Mouse (Mus musculus) embryonic facial prominence, embryonic 14.5 days (tissue): ENCODE data around the gene Igf2bp1. TPM values are rescaled to one million over a fixed set of nuclear protein-coding genes. Genes with fewer than 3 reads are reported as not detected.

Experiments
- ATAC-seq: fragments of 200-750 bp; cut with Nextera tagmentation; 2 replicates; pipeline ENCODE4 v1.8.0; 2017; ENCODE audit warnings: low read depth, moderate number of reproducible peaks, moderate TSS enrichment
- DNase-seq: peaks from one replicate; pipeline ENCODE4 v3.0.0-alpha.2; 2015; ENCODE audit warnings: low spot score
- H3K27ac ChIP-seq: fragments of 300-500 bp; sonication (generic); replicated peaks from 2 replicates; pipeline ENCODE4 v1.5.1; 2014; ENCODE audit warnings: low read depth, mild to moderate bottlenecking, low read length, moderate library complexity
- H3K27me3 ChIP-seq: fragments of 300-500 bp; sonication (generic); replicated peaks from 2 replicates; pipeline ENCODE4 v1.6.1; 2014; ENCODE audit warnings: low read length; ENCODE audit not compliant: control insufficient read depth, insufficient read depth
- H3K36me3 ChIP-seq: fragments of 300-500 bp; sonication (generic); 2 replicates; pipeline ENCODE4 v1.6.1; 2014; ENCODE audit warnings: low read length, mixed read lengths; ENCODE audit not compliant: control insufficient read depth, insufficient read depth
- H3K4me1 ChIP-seq: fragments of 300-500 bp; sonication (generic); 2 replicates; pipeline ENCODE4 v1.6.1; 2014; ENCODE audit warnings: antibody characterized with exemption, low read length; ENCODE audit not compliant: control insufficient read depth, insufficient read depth
- H3K4me2 ChIP-seq: fragments of 300-500 bp; sonication (generic); 2 replicates; pipeline ENCODE4 v1.6.1; 2014; ENCODE audit warnings: low read depth, mild to moderate bottlenecking, low read length, moderate library complexity, mixed read lengths
- H3K4me3 ChIP-seq: fragments of 300-500 bp; sonication (generic); 2 replicates; pipeline ENCODE4 v1.5.1; 2014; ENCODE audit warnings: low read depth, mild to moderate bottlenecking, low read length
- H3K9ac ChIP-seq: fragments of 300-500 bp; sonication (generic); 2 replicates; pipeline ENCODE4 v1.6.1; 2014; ENCODE audit warnings: low read depth, mild to moderate bottlenecking, low read length, moderate library complexity, mixed read lengths
- H3K9me3 ChIP-seq: fragments of 300-500 bp; sonication (generic); 2 replicates; pipeline ENCODE4 v1.6.1; 2016; ENCODE audit warnings: low read length; ENCODE audit not compliant: control insufficient read depth
- WGBS: fragments of 180-500 bp; shearing (Covaris S2); extraction: QIAGEN DNeasy Blood & Tissue Kit; methylation state at CpG from one replicate; pipeline ENCODE4 v1.1.7; 2014; 5-methylcytosine and 5-hydroxymethylcytosine counted together
- polyA plus RNA-seq: library from polyadenylated mRNA; unstranded; fragments of >200 nt; fragmentation: Nextera tagmentation; extraction: Ambion mirVana; gene quantifications from 2 replicates; pipeline ENCODE4 v1.2.1, GENCODE M21; 2014

Gene Igf2bp1
- polyA plus RNA-seq, 1 experiment from 2014 or later = 19.9 TPM

DNA sequence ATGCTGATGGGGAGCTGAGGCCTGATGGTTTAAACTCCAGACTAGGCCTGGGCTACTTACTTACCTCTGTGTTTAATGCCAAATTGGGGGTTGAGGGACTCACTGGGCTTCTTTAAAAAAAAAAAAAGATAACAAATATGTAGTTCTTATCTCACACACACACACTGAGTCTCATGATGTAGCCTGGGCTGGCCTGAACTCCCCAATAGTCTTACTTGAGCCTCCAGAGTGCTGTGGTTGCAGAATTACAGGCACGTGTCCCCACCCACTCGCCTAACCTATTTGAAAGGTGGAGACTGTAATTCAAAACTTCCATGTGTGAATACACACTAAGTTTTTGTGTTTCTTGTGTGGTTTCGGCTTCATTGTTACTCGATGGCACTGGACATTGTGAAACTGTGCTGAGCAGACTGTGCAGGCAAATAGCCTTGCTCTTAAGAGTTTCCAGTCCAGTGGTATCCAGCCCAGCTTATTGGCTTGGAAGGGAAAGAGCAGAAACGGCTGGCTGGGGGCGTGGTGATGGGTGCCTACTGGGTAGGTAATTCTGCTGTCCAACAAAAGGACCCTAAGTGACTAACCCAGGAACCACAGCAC is 17.8 kb downstream of the Igf2bp1 start:
- Histone ChIP-seq H3K4me3 (no peak overlapping the region), H3K9me3 (no peaks in the 10 kb centered on the region), H3K27ac (peak overlapping the region; percentile 92; the same call in 1 of the 2 replicates), H3K27me3 (no peaks in the 10 kb centered on the region), H3K4me1 (peaks cover 57% of the 10 kb centered on the region), H3K4me2 (peak overlapping the region; percentile 85; the same call in 1 of the 2 replicates), H3K36me3 (0 out of 2 replicates have a peak, but pooled peaks cover 3% of the 10 kb centered on the region), H3K9ac (0 out of 2 replicates have a peak overlapping the region, but pooled peaks have one; percentile 31)
- DNase-seq (peak; percentile 30), ATAC-seq (no peak; the same call in 1 of the 2 replicates)
- WGBS = 59% methylated on average over 6 of the region's 6 CpGs

DNA sequence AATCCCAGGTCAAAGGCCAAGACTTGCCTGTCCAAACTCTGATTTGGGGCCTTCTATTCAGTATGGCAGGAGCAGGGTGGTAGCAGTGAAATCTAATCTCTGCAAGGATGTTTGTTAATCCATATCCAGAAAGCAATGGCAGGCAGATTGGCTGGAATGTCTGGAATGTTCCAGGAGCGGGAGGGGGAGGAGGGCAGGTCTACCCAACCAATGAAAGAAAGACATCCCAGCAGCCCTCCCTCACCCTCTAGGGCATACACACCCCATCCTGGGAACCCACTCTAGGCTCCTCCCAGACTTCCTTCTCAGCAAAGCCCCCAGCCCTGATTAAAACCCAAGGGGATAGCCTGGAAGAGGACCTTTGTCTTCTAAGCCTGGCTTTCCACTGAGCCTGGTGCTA is 23.3 kb downstream of the Igf2bp1 start:
- 17% methylated on average over 1 of the region's 1 CpGs for WGBS
- H3K27ac ChIP-seq = peak overlapping the region; percentile 49
- H3K4me2 ChIP-seq = peak overlapping the region; percentile 2; the same call in 1 of the 2 replicates
- H3K9me3 ChIP-seq = no peaks in the 10 kb centered on the region
- peaks cover 19% of the 10 kb centered on the region for H3K4me1 ChIP-seq
- ATAC-seq (peak; percentile 76), DNase-seq (peak; percentile 86)
- H3K9ac ChIP-seq = no peak overlapping the region
- H3K4me3 ChIP-seq = no peak overlapping the region
- H3K36me3 ChIP-seq = peaks cover 23% of the 10 kb centered on the region
- no peaks in the 10 kb centered on the region for H3K27me3 ChIP-seq

DNA sequence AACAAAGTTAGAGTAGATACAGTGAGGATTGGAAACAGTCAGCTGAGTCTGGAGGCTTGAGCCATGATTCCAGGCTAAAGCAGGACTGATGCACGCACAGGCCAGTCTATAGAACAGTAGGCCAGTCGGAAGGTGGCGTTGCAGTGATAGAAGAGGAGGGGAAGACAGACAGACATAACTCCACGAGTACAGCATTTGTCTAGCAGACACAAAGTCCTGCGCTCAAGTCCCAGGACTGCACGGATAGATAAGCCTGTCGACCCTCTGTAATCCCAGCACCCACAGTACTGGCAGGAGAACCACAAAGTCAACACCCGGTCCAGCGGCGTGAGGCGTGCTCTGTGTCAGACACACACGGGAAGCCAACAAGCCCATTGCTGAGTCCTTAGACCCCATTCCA is 23.9 kb downstream of the Igf2bp1 start:
- H3K4me1 ChIP-seq = peaks cover 19% of the 10 kb centered on the region
- WGBS = 81% methylated on average over 12 of the region's 12 CpGs

DNA sequence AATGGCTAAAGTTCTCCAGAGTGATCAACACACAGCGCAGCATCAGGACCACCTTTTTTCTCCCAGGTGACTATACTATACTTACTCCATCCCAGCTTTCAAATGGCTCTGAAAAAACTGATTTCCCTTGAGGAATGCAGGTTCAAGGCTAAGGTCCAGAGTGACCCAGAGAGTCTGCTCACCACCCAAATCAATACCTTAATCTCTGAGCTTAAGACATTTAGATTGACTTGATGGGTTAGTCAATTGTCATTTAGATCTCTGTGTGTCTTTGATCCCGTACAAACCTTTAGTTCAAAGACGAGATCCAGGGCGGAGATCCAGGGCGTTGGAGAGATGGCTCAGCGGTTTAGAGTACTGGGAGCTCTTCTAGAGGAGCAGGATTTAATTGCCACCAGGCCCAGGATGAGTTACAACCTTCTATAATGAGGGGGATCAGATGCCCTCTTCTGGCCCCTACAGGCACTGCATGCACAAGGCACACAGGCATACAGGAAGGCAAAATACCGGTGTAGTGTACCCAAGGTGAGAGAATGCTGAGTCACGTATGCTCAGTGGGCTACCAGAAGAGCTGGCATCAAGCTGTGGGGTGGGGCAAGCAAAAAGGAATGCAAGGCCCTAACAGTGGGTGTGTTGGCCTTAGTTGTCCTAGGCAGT is 24.9 kb downstream of the Igf2bp1 start:
- no peaks in the 10 kb centered on the region for H3K27me3 ChIP-seq
- H3K4me3 ChIP-seq = no peak overlapping the region
- no peak overlapping the region for H3K27ac ChIP-seq
- no peaks in the 10 kb centered on the region for H3K9me3 ChIP-seq
- no peak overlapping the region for H3K4me2 ChIP-seq
- no peak for ATAC-seq
- no peak overlapping the region for H3K9ac ChIP-seq
- DNase-seq = peak; percentile 35
- H3K4me1 ChIP-seq = peaks cover 19% of the 10 kb centered on the region
- H3K36me3 ChIP-seq = peaks cover 38% of the 10 kb centered on the region
- WGBS = 58% methylated on average over 8 of the region's 8 CpGs

More for the DNA sequence above, 23.9 kb downstream of the Igf2bp1 start:
- Histone ChIP-seq H3K36me3 (peaks cover 29% of the 10 kb centered on the region), H3K9me3 (no peaks in the 10 kb centered on the region), H3K4me3 (no peak overlapping the region), H3K27me3 (no peaks in the 10 kb centered on the region), H3K9ac (no peak overlapping the region), H3K4me2 (no peak overlapping the region), H3K27ac (no peak overlapping the region)
- ATAC-seq (no peak), DNase-seq (no peak)

DNA sequence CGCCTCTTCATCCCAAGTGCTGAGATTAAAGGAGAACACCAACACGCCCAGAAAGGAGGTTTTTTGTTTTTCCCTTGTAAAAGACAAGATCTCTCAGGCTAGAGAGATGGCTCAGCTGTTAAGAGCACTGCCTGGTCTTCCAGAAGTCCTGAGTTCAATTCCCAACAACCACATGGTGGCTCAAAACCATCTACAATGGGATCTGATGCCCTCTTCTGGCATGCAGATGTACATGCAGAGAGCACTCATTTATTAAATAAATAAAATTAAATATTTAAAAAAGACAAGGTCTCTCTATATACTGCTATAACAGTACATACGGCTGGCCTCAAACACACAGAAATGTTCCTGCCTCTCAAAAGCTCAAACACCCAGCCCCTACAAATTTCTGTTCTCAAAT is 27.3 kb downstream of the Igf2bp1 start:
- Histone ChIP-seq H3K27ac (no peak overlapping the region), H3K9ac (no peak overlapping the region), H3K4me1 (peaks cover 17% of the 10 kb centered on the region), H3K9me3 (no peaks in the 10 kb centered on the region), H3K27me3 (no peaks in the 10 kb centered on the region), H3K36me3 (peaks cover 59% of the 10 kb centered on the region), H3K4me3 (no peak overlapping the region), H3K4me2 (no peak overlapping the region)
- ATAC-seq (no peak), DNase-seq (no peak)
- WGBS = 69% methylated on average over 3 of the region's 3 CpGs

DNA sequence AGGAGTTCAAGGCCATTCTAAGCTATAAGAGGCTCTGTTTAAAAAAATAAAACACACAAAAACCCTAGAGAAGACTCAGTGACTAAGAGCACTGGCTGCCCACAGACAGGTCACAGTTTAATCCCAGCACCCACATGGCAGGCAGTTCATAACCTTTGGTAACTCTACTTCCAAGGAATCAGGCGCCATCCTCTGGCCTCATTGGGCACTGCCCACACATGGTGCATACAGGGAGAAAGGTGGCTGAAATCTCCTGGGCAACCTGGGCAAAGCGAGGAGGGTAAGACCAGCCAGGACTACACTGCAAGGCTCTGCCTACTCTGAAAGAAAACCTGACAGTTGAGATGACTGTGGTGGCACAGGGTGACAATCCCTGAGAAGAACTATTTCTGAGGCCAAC is 29.4 kb downstream of the Igf2bp1 start:
- no peak overlapping the region for H3K4me3 ChIP-seq
- WGBS = 96% methylated on average over 2 of the region's 2 CpGs
- H3K4me1 ChIP-seq = no peaks in the 10 kb centered on the region
- no peak for ATAC-seq
- peaks cover 79% of the 10 kb centered on the region for H3K36me3 ChIP-seq
- H3K4me2 ChIP-seq = no peak overlapping the region
- no peak overlapping the region for H3K27ac ChIP-seq
- H3K9me3 ChIP-seq = no peaks in the 10 kb centered on the region
- H3K27me3 ChIP-seq = no peaks in the 10 kb centered on the region
- no peak overlapping the region for H3K9ac ChIP-seq
- no peak for DNase-seq

DNA sequence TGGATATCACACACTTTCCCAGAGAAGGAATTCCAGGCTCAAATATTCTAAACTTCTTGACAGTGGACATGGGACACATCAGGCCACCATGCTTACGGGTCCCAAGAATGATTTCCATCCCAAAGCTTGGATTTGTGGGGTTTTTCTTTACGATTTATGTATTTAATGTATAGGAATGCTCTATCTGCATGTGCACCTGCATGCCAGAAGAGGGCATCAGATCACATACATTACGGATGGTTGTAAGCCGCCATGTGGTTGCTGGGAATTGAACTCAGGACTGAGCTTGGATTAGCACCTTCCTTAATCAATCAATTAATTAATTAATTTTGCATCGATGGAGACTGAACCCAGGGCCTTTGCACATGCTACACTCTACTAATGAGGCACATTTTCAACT is 30.0 kb downstream of the Igf2bp1 start:
- H3K4me1 ChIP-seq = no peaks in the 10 kb centered on the region
- no peaks in the 10 kb centered on the region for H3K9me3 ChIP-seq
- no peaks in the 10 kb centered on the region for H3K27me3 ChIP-seq
- ATAC-seq (no peak), DNase-seq (no peak)
- no peak overlapping the region for H3K27ac ChIP-seq
- peaks cover 85% of the 10 kb centered on the region for H3K36me3 ChIP-seq
- no peak overlapping the region for H3K4me3 ChIP-seq
- 89% methylated on average over 5 of the region's 5 CpGs for WGBS
- no peak overlapping the region for H3K4me2 ChIP-seq
- H3K9ac ChIP-seq = no peak overlapping the region

DNA sequence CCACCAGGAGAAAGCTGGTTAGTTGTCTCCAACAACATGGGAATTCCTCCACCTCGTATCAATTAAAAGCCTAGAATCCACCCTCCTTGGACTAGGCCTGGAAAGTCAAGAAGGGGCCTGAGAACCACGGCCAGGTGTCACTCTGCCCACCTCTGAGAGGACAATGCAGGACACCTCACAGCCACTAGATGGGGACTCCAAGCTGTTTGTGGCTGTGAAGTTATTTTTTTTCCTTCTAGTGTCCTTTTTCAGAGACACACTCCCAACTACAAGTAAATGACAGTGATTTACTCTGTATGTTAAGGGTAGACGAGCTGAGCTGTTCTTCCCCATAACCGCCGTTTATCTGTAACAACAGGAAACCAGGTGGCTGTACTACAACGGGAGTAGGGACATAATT is 32.6 kb downstream of the Igf2bp1 start:
- H3K9ac ChIP-seq = no peak overlapping the region
- WGBS = 78% methylated on average over 6 of the region's 6 CpGs

DNA sequence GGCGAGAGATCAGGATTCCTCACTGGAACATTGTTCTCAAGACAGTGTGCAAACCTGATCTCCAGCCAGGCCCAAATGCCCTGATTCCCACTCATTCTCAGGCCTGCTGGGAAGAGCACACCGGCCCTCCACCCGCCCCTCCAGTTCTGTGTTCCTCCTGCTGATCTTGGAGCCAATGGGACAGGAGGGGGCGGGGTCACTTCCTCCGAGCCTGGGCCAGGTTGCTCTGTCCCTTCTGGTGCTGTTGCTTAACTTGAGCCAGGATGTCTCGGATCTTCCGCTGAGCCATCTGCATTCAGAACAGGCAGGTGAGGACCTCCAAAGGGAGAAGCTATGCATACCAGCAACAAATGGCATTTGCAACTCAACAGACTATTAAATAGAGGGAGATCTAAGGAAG is 42.4 kb downstream of the Igf2bp1 start:
- WGBS = 64% methylated on average over 7 of the region's 7 CpGs

More for the DNA sequence above, 32.6 kb downstream of the Igf2bp1 start:
- peaks cover 97% of the 10 kb centered on the region for H3K36me3 ChIP-seq
- no peaks in the 10 kb centered on the region for H3K9me3 ChIP-seq
- H3K4me3 ChIP-seq = no peak overlapping the region
- ATAC-seq = no peak
- no peaks in the 10 kb centered on the region for H3K4me1 ChIP-seq
- H3K4me2 ChIP-seq = no peak overlapping the region
- H3K27ac ChIP-seq = no peak overlapping the region
- DNase-seq = no peak
- no peaks in the 10 kb centered on the region for H3K27me3 ChIP-seq

More for the DNA sequence above, 42.4 kb downstream of the Igf2bp1 start:
- Histone ChIP-seq H3K9ac (no peak overlapping the region), H3K27me3 (no peaks in the 10 kb centered on the region), H3K4me2 (no peak overlapping the region), H3K27ac (no peak overlapping the region), H3K36me3 (peaks cover 83% of the 10 kb centered on the region), H3K4me1 (no peaks in the 10 kb centered on the region), H3K4me3 (no peak overlapping the region), H3K9me3 (no peaks in the 10 kb centered on the region)
- ATAC-seq (no peak), DNase-seq (no peak)
